Mouse (Mus musculus) heart, adult 2 months (tissue): Measurements from ENCODE around the gene Gabarap.

Experiments used
- CTCF ChIP-seq: fragments of 200-600 bp; IDR thresholded peaks from 2 replicates; pipeline ENCODE4 v1.8.1; 2022; ENCODE audit warnings: antibody characterized with exemption, mild to moderate bottlenecking, moderate library complexity
- POLR2A ChIP-seq: fragments of 200-500 bp; IDR thresholded peaks from 2 replicates; pipeline ENCODE4 v1.6.1; 2011; ENCODE audit warnings: mild to moderate bottlenecking, low read depth, low read length, control low read depth; ENCODE audit not compliant: insufficient read depth

DNA sequence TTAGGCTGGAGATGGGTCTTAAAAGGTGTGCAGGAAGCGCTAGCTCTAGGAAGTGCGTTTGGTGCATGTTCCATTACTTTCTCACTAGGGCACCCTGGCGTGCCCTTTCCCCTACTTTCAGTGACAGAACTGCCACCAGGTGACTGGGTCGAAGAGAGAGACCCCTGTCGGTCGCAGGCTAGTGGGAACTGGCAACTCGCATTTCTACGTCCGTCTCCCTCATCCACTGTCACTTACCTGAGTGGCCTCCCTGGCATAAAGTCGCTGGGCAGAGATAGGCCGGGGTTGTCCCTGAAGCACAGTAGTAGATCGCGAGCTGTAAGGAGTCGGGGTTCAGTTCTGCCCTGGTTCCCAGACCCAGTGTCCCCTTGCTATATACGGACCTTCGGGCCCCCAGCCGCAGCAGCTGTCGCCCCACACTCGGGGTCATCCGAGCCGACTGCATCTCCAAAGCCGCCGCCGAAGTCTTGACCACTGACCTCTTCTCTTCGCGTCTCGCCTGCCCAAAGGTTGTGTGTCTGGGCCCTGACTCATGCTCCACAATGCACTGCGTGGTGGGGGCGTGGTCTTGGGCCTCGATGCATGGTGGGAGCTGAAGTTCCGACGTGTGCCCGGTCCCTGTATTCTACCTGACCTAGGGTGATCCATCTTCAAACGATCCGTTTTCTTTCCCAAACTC, 24.1 kb downstream of the Gabarap start, which contains the start of gene Acadvl:
- TF ChIP-seq CTCF (peak; percentile 69), POLR2A (peak; percentile 97)
